Mouse (Mus musculus) gonadal fat pad, adult 2 months (tissue): ENCODE results near the gene Il27ra. TPM values are rescaled to one million over a fixed set of nuclear protein-coding genes. Genes with fewer than 3 reads are reported as not detected.
"Not testable (repeated sequence)": the region's sequence is repeated elsewhere in the genome, so short reads cannot be mapped to it uniquely, and the experiment has no call there.

Experiments used
- DNase-seq: peaks from one replicate; pipeline ENCODE4 v3.0.0-alpha.2; 2012; ENCODE audit warnings: low read depth
- polyA plus RNA-seq: library from polyadenylated mRNA; depleted of rRNA; stranded (reverse); fragments of >200 nt; gene quantifications from 2 replicates; pipeline ENCODE4 v1.2.3, GENCODE M21; 2012; rRNA removed

Il27ra gene
- polyA plus RNA-seq, 1 experiment = 3.1 TPM

- no peak for DNase-seq
Observed at GRCm38 (mm10) chr8:83996567-83997505, 45.6 kb downstream of the Il27ra start.

- no peak for DNase-seq
Observed at GRCm38 (mm10) chr8:83995973-83996372, 46.4 kb downstream of the Il27ra start.

GRCm38 (mm10) chr8:83994030-83994429, 48.4 kb downstream of the Il27ra start:
- no peak for DNase-seq

- DNase-seq = no peak
Observed at GRCm38 (mm10) chr8:83992488-83992887, 49.9 kb downstream of the Il27ra start.

GRCm38 (mm10) chr8:83990170-83990569, 52.2 kb downstream of the Il27ra start:
- no peak for DNase-seq

- DNase-seq = no peak
Observed at GRCm38 (mm10) chr8:83989243-83989642, 53.1 kb downstream of the Il27ra start.

- not testable (repeated sequence) for DNase-seq
Observed at GRCm38 (mm10) chr8:83983222-83983621, 59.2 kb downstream of the Il27ra start.

GRCm38 (mm10) chr8:83982449-83982848, 59.9 kb downstream of the Il27ra start:
- DNase-seq = no peak

- no peak for DNase-seq
Observed at GRCm38 (mm10) chr8:83981533-83981932, 60.9 kb downstream of the Il27ra start.

- DNase-seq = no peak
Observed at GRCm38 (mm10) chr8:83980845-83981244, 61.5 kb downstream of the Il27ra start.

Other genes starting within 250 kb of the Il27ra start
- 66.4 and 70.0 TPM in 2 replicates for gene Adgrl1, start 142.5 kb downstream of the Il27ra start, polyA plus RNA-seq
- 3.2 and 3.3 TPM in 2 replicates for gene Gm10644, start 87.4 kb downstream of the Il27ra start, polyA plus RNA-seq
- gene Asf1b, start 87.1 kb downstream of the Il27ra start, polyA plus RNA-seq = 3.9 and 6.3 TPM in 2 replicates
- 127 and 129 TPM in 2 replicates for gene Prkaca, start 69.6 kb downstream of the Il27ra start, polyA plus RNA-seq
- 32.3 and 36.3 TPM in 2 replicates for gene Samd1, start 44.9 kb downstream of the Il27ra start, polyA plus RNA-seq
- gene 1700067K01Rik, start 41.1 kb downstream of the Il27ra start, polyA plus RNA-seq = 0.28 TPM in 2 replicates
- gene 2210011C24Rik, start 30.4 kb downstream of the Il27ra start, polyA plus RNA-seq = 0.86 and 1.1 TPM in 2 replicates
- gene Palm3, start 21.1 kb downstream of the Il27ra start, polyA plus RNA-seq = 0.49 and 1.0 TPM in 2 replicates
- 0.24 TPM in 1 of 2 replicates, not detected in the other for gene Rln3, start 2.4 kb upstream of the Il27ra start, polyA plus RNA-seq
- gene Gm10643, start 22.5 kb upstream of the Il27ra start, polyA plus RNA-seq = 0.97 and 1.3 TPM in 2 replicates
- 13.2 and 16.8 TPM in 2 replicates for gene Rfx1, start 24.2 kb upstream of the Il27ra start, polyA plus RNA-seq
- 22.0 and 28.8 TPM in 2 replicates for gene Dcaf15, start 62.2 kb upstream of the Il27ra start, polyA plus RNA-seq
- gene Podnl1, start 83.4 kb upstream of the Il27ra start, polyA plus RNA-seq = 0.51 and 0.81 TPM in 2 replicates
- gene Cc2d1a, start 105.3 kb upstream of the Il27ra start, polyA plus RNA-seq = 25.4 and 25.7 TPM in 2 replicates
- 2.4 TPM in 2 replicates for gene 4930432K21Rik, start 105.4 kb upstream of the Il27ra start, polyA plus RNA-seq
- 0.95 and 1.4 TPM in 2 replicates for gene Nanos3, start 142.6 kb upstream of the Il27ra start, polyA plus RNA-seq
- 9.3 and 10.0 TPM in 2 replicates for gene Zswim4, start 194.5 kb upstream of the Il27ra start, polyA plus RNA-seq
- gene D8Ertd738e, start 207.1 kb upstream of the Il27ra start, polyA plus RNA-seq = 134 and 141 TPM in 2 replicates
- 45.7 and 53.6 TPM in 2 replicates for gene Mri1, start 214.7 kb upstream of the Il27ra start, polyA plus RNA-seq
- 32.1 and 44.9 TPM in 2 replicates for gene Ccdc130, start 227.8 kb upstream of the Il27ra start, polyA plus RNA-seq